Mouse (Mus musculus): ENCODE measurements around the gene Mgat2. TPM values are rescaled to one million over a fixed set of nuclear protein-coding genes. Genes with fewer than 3 reads are reported as not detected.

Gene Mgat2
- polyA plus RNA-seq, 1 experiment from 2014 or later = 40.4 TPM

GRCm38 (mm10) chr12:69198985-69199384 is 15.0 kb downstream of the Mgat2 start:
- Histone ChIP-seq H3K36me3 (peaks cover 11% of the 10 kb centered on the region; the same call in 1 of the 2 replicates), H3K9me3 (no peaks in the 10 kb centered on the region), H3K27ac (replicated peaks) (no peak overlapping the region), H3K4me3 (peak overlapping the region; percentile 73; the same call in 1 of the 2 replicates), H3K4me1 (replicated peaks) (peaks cover 35% of the 10 kb centered on the region), H3K9ac (peak overlapping the region; percentile 74; the same call in 1 of the 2 replicates), H3K4me2 (peak overlapping the region; percentile 84), H3K27me3 (no peaks in the 10 kb centered on the region)
- ATAC-seq (ENCODE audit: low FRiP score, low read depth) = no peak

GRCm38 (mm10) chr12:69204052-69204833 is 20.3 kb downstream of the Mgat2 start, which contains the start of gene Gm49384:
Gene Gm49384, minus strand, starts transcription at chr12:69204267.
- H3K4me2 ChIP-seq = peak within 1 kb of the TSS; percentile 25; the same call in 1 of the 2 replicates
- 61% methylated on average over 16 of the region's 16 CpGs for WGBS
- no peak within 1 kb of the TSS for H3K4me3 ChIP-seq
- no peak within 1 kb of the TSS for H3K9ac ChIP-seq
- H3K36me3 ChIP-seq = peaks cover 11% of the 10 kb centered on the region; the same call in 1 of the 2 replicates
- H3K27ac ChIP-seq (replicated peaks) = no peak within 1 kb of the TSS
- ATAC-seq (ENCODE audit: low FRiP score, low read depth) = peak; percentile 52; the same call in 1 of the 2 replicates
- no peaks in the 10 kb centered on the region for H3K9me3 ChIP-seq
- peaks cover 7% of the 10 kb centered on the region for H3K4me1 ChIP-seq (replicated peaks)
- no peaks in the 10 kb centered on the region for H3K27me3 ChIP-seq

GRCm38 (mm10) chr12:69207396-69207795 is 23.4 kb downstream of the Mgat2 start:
- ATAC-seq (ENCODE audit: low FRiP score, low read depth) = no peak
- no peak overlapping the region for H3K27ac ChIP-seq (replicated peaks)
- H3K4me1 ChIP-seq (replicated peaks) = no peaks in the 10 kb centered on the region
- H3K4me2 ChIP-seq = no peak overlapping the region
- WGBS = 95% methylated on average over 8 of the region's 8 CpGs
- no peaks in the 10 kb centered on the region for H3K9me3 ChIP-seq
- H3K4me3 ChIP-seq = no peak overlapping the region
- H3K36me3 ChIP-seq = no peaks in the 10 kb centered on the region
- no peak overlapping the region for H3K9ac ChIP-seq
- H3K27me3 ChIP-seq = no peaks in the 10 kb centered on the region

GRCm38 (mm10) chr12:69207926-69208325 is 24.0 kb downstream of the Mgat2 start:
- ATAC-seq (ENCODE audit: low FRiP score, low read depth) = no peak
- 93% methylated on average over 7 of the region's 7 CpGs for WGBS
- no peak overlapping the region for H3K4me3 ChIP-seq

GRCm38 (mm10) chr12:69208520-69208919 is 24.6 kb downstream of the Mgat2 start:
- H3K4me3 ChIP-seq = no peak overlapping the region
- no peaks in the 10 kb centered on the region for H3K36me3 ChIP-seq
- no peak overlapping the region for H3K4me2 ChIP-seq
- H3K27me3 ChIP-seq = no peaks in the 10 kb centered on the region
- H3K4me1 ChIP-seq (replicated peaks) = no peaks in the 10 kb centered on the region
- no peak overlapping the region for H3K9ac ChIP-seq
- H3K27ac ChIP-seq (replicated peaks) = no peak overlapping the region
- no peak for ATAC-seq (ENCODE audit: low FRiP score, low read depth)
- WGBS = 91% methylated on average over 2 of the region's 2 CpGs
- H3K9me3 ChIP-seq = no peaks in the 10 kb centered on the region

More at GRCm38 (mm10) chr12:69207926-69208325, 24.0 kb downstream of the Mgat2 start:
- no peak overlapping the region for H3K27ac ChIP-seq (replicated peaks)
- H3K36me3 ChIP-seq = no peaks in the 10 kb centered on the region
- no peak overlapping the region for H3K4me2 ChIP-seq
- no peak overlapping the region for H3K9ac ChIP-seq
- H3K4me1 ChIP-seq (replicated peaks) = no peaks in the 10 kb centered on the region
- no peaks in the 10 kb centered on the region for H3K9me3 ChIP-seq
- no peaks in the 10 kb centered on the region for H3K27me3 ChIP-seq

GRCm38 (mm10) chr12:69210056-69210979 is 26.4 kb downstream of the Mgat2 start:
- ATAC-seq (ENCODE audit: low FRiP score, low read depth) = no peak

GRCm38 (mm10) chr12:69211057-69211456 is 27.1 kb downstream of the Mgat2 start:
- WGBS = 86% methylated on average over 5 of the region's 5 CpGs
- H3K27me3 ChIP-seq = no peaks in the 10 kb centered on the region
- H3K4me2 ChIP-seq = no peak overlapping the region
- H3K36me3 ChIP-seq = no peaks in the 10 kb centered on the region
- H3K4me3 ChIP-seq = no peak overlapping the region
- no peak for ATAC-seq (ENCODE audit: low FRiP score, low read depth)
- no peak overlapping the region for H3K27ac ChIP-seq (replicated peaks)
- no peaks in the 10 kb centered on the region for H3K9me3 ChIP-seq
- H3K9ac ChIP-seq = no peak overlapping the region
- no peaks in the 10 kb centered on the region for H3K4me1 ChIP-seq (replicated peaks)

More at GRCm38 (mm10) chr12:69210056-69210979, 26.4 kb downstream of the Mgat2 start:
- 91% methylated on average over 18 of the region's 18 CpGs for WGBS
- H3K4me3 ChIP-seq = no peak overlapping the region
- H3K27me3 ChIP-seq = no peaks in the 10 kb centered on the region
- no peak overlapping the region for H3K4me2 ChIP-seq
- no peaks in the 10 kb centered on the region for H3K4me1 ChIP-seq (replicated peaks)
- H3K9me3 ChIP-seq = no peaks in the 10 kb centered on the region
- no peak overlapping the region for H3K27ac ChIP-seq (replicated peaks)
- no peak overlapping the region for H3K9ac ChIP-seq
- H3K36me3 ChIP-seq = no peaks in the 10 kb centered on the region

GRCm38 (mm10) chr12:69213186-69213777 is 29.3 kb downstream of the Mgat2 start:
- no peak for ATAC-seq (ENCODE audit: low FRiP score, low read depth)
- Histone ChIP-seq H3K27me3 (no peaks in the 10 kb centered on the region), H3K9me3 (no peaks in the 10 kb centered on the region), H3K4me2 (no peak overlapping the region), H3K9ac (no peak overlapping the region), H3K4me3 (no peak overlapping the region), H3K4me1 (replicated peaks) (no peaks in the 10 kb centered on the region), H3K27ac (replicated peaks) (no peak overlapping the region), H3K36me3 (no peaks in the 10 kb centered on the region)
- 95% methylated on average over 13 of the region's 13 CpGs for WGBS

- H3K9ac ChIP-seq = no peak overlapping the region
- H3K4me2 ChIP-seq = no peak overlapping the region
- no peak for ATAC-seq (ENCODE audit: low FRiP score, low read depth)
- H3K4me3 ChIP-seq = no peak overlapping the region
- no peak overlapping the region for H3K27ac ChIP-seq (replicated peaks)
- no peaks in the 10 kb centered on the region for H3K9me3 ChIP-seq
- H3K27me3 ChIP-seq = no peaks in the 10 kb centered on the region
- H3K4me1 ChIP-seq (replicated peaks) = no peaks in the 10 kb centered on the region
- 95% methylated on average over 7 of the region's 7 CpGs for WGBS
- no peaks in the 10 kb centered on the region for H3K36me3 ChIP-seq
Observed at GRCm38 (mm10) chr12:69214393-69214792, 30.4 kb downstream of the Mgat2 start.

GRCm38 (mm10) chr12:69215000-69215785 is 31.2 kb downstream of the Mgat2 start:
- Histone ChIP-seq H3K9ac (no peak overlapping the region), H3K36me3 (no peaks in the 10 kb centered on the region), H3K4me1 (replicated peaks) (no peaks in the 10 kb centered on the region), H3K4me2 (no peak overlapping the region), H3K27ac (replicated peaks) (no peak overlapping the region), H3K9me3 (no peaks in the 10 kb centered on the region), H3K4me3 (no peak overlapping the region), H3K27me3 (no peaks in the 10 kb centered on the region)
- 88% methylated on average over 3 of the region's 3 CpGs for WGBS
- ATAC-seq (ENCODE audit: low FRiP score, low read depth) = no peak

- H3K4me2 ChIP-seq = no peak overlapping the region
- no peaks in the 10 kb centered on the region for H3K9me3 ChIP-seq
- H3K27me3 ChIP-seq = no peaks in the 10 kb centered on the region
- 93% methylated on average over 7 of the region's 7 CpGs for WGBS
- H3K27ac ChIP-seq (replicated peaks) = no peak overlapping the region
- no peaks in the 10 kb centered on the region for H3K4me1 ChIP-seq (replicated peaks)
- H3K4me3 ChIP-seq = no peak overlapping the region
- ATAC-seq (ENCODE audit: low FRiP score, low read depth) = no peak
- no peak overlapping the region for H3K9ac ChIP-seq
- no peaks in the 10 kb centered on the region for H3K36me3 ChIP-seq
Observed at GRCm38 (mm10) chr12:69216587-69216986, 32.6 kb downstream of the Mgat2 start.

Data from hindbrain, embryonic 15.5 days (tissue).